Mouse (Mus musculus) 3134 (cell line): ENCODE measurements at regions not wholly inside any gene's neighbourhood (a gene's known extent, or its start where the extent isn't known, plus 50 kb on each side); places are given as distances from the start of the nearest gene placed in this dataset.
"Not testable (repeated sequence)": the region's sequence is repeated elsewhere in the genome, so short reads cannot be mapped to it uniquely, and the experiment has no call there.

Source experiments
- DNase-seq: peaks from one replicate; pipeline ENCODE4 v3.0.0-alpha.2; 2011; ENCODE audit warnings: low spot score; ENCODE audit not compliant: insufficient read length; ENCODE audit errors: extremely low read depth

GRCm38 (mm10) chr7:125149151-125149550 is 295.3 kb upstream of the Kdm8 start:
- no peak for DNase-seq

GRCm38 (mm10) chr7:125149740-125150139 is 294.7 kb upstream of the Kdm8 start:
- DNase-seq, result no peak

GRCm38 (mm10) chr7:125152281-125152680 is 292.2 kb upstream of the Kdm8 start:
- DNase-seq, result no peak

- DNase-seq, result no peak
Measured at GRCm38 (mm10) chr7:125155291-125155690, 289.2 kb upstream of the Kdm8 start.

GRCm38 (mm10) chr7:125166881-125167351 is 277.6 kb upstream of the Kdm8 start:
- no peak for DNase-seq

- DNase-seq, result no peak
Measured at GRCm38 (mm10) chr7:125167666-125168065, 276.8 kb upstream of the Kdm8 start.

- DNase-seq, result no peak
Measured at GRCm38 (mm10) chr7:125181548-125181947, 262.9 kb upstream of the Kdm8 start.

GRCm38 (mm10) chr7:125182266-125182665 is 262.2 kb upstream of the Kdm8 start:
- no peak for DNase-seq

GRCm38 (mm10) chr7:125183011-125183410 is 261.5 kb upstream of the Kdm8 start:
- not testable (repeated sequence) for DNase-seq

GRCm38 (mm10) chr7:125185037-125185679 is 259.3 kb upstream of the Kdm8 start:
- no peak for DNase-seq

GRCm38 (mm10) chr7:125187011-125187740 is 257.3 kb upstream of the Kdm8 start:
- DNase-seq, result no peak

GRCm38 (mm10) chr7:125188986-125189385 is 255.5 kb upstream of the Kdm8 start:
- DNase-seq, result no peak

GRCm38 (mm10) chr7:125190067-125190466 is 254.4 kb upstream of the Kdm8 start:
- no peak for DNase-seq

GRCm38 (mm10) chr7:125191313-125191712 is 253.2 kb upstream of the Kdm8 start:
- DNase-seq, result no peak

GRCm38 (mm10) chr7:125211346-125211973 is 233.0 kb upstream of the Kdm8 start:
- no peak for DNase-seq

- peak; percentile 2 for DNase-seq
Measured at GRCm38 (mm10) chr7:125214036-125214435, 230.4 kb upstream of the Kdm8 start.

- DNase-seq, result no peak
Measured at GRCm38 (mm10) chr7:125217630-125218029, 226.8 kb upstream of the Kdm8 start.

GRCm38 (mm10) chr7:125222684-125223083 is 221.8 kb upstream of the Kdm8 start:
- no peak for DNase-seq

- no peak for DNase-seq
Measured at GRCm38 (mm10) chr7:125234911-125235310, 209.6 kb upstream of the Kdm8 start.

GRCm38 (mm10) chr7:125237026-125237425 is 207.4 kb upstream of the Kdm8 start:
- DNase-seq, result no peak

GRCm38 (mm10) chr7:125243021-125243420 is 201.5 kb upstream of the Kdm8 start:
- no peak for DNase-seq

GRCm38 (mm10) chr7:125248386-125248785 is 196.1 kb upstream of the Kdm8 start:
- no peak for DNase-seq
